8 mouse cellular contexts compared by ENCODE assay signal in the genomic region with DNA sequence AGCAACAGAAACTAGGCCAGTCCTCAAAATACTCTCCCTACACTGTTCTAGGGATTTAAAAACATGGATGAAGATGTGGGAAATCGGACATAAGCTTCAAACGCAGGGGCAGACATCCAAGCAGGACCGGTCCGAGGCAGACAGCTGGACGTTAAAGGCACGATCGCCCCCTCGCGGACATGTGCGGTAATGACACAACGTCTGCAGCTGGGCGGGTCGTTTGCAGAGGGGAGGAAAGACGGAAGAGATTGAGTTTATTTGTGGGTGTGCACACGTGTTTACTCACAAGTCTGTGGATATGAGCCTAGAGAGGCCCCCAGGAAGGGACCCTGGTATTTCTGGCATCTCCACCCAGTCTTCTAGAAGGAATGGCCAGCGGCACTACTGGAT. TPM values are rescaled to one million over a fixed set of nuclear protein-coding genes. Genes with fewer than 3 reads are reported as not detected.
DNase-seq lines count a peak whose midpoint lies in the region; ATAC-seq lines count a peak whose summit lies in the region.

No protein-coding gene starts in this region.

- 0 out of 2 replicates have a peak, but pooled peaks cover 2% of the 10 kb centered on the region for H3K4me1 ChIP-seq in embryonic facial prominence, embryonic 10.5 days
- no peaks in the 10 kb centered on the region for H3K4me1 ChIP-seq in limb, embryonic 13.5 days
- H3K4me1 ChIP-seq in midbrain, embryonic 15.5 days, result peaks cover 2% of the 10 kb centered on the region; the same call in 1 of the 2 replicates

- H3K36me3 ChIP-seq in embryonic facial prominence, embryonic 10.5 days (replicated peaks), result no peaks in the 10 kb centered on the region
- H3K36me3 ChIP-seq in limb, embryonic 13.5 days, result no peaks in the 10 kb centered on the region
- H3K36me3 ChIP-seq in midbrain, embryonic 15.5 days (replicated peaks), result no peaks in the 10 kb centered on the region

- WGBS in embryonic facial prominence, embryonic 10.5 days, result 7% methylated on average over 16 of the region's 16 CpGs
- WGBS in limb, embryonic 13.5 days, result 7% methylated on average over 16 of the region's 16 CpGs
- 7% methylated on average over 16 of the region's 16 CpGs for WGBS in midbrain, embryonic 15.5 days

- no peak overlapping the region for H3K27ac ChIP-seq in embryonic facial prominence, embryonic 10.5 days (replicated peaks)
- no peak overlapping the region for H3K27ac ChIP-seq in limb, embryonic 13.5 days
- no peak overlapping the region for H3K27ac ChIP-seq in midbrain, embryonic 15.5 days

- no peaks in the 10 kb centered on the region for H3K9me3 ChIP-seq in embryonic facial prominence, embryonic 10.5 days
- no peaks in the 10 kb centered on the region for H3K9me3 ChIP-seq in limb, embryonic 13.5 days
- H3K9me3 ChIP-seq in midbrain, embryonic 15.5 days, result no peaks in the 10 kb centered on the region

- peak; percentile 80 for DNase-seq in 3134 (ENCODE audit: extremely low read depth, insufficient read length, low spot score)
- DNase-seq in adrenal gland, postnatal 10 days, result peak; percentile 92
- peak; percentile 89 for DNase-seq in embryonic facial prominence, embryonic 10.5 days (ENCODE audit: low spot score)
- peak; percentile 79 to 94 for DNase-seq in heart, adult 18-20 months
- DNase-seq in kidney, adult 8-10 months, result peak; percentile 64 to 86
- DNase-seq in spleen, adult 18-20 months, result peak; percentile 71 to 91

- H3K9ac ChIP-seq in limb, embryonic 13.5 days, result no peak overlapping the region
- no peak overlapping the region for H3K9ac ChIP-seq in midbrain, embryonic 15.5 days

- ATAC-seq in limb, embryonic 13.5 days (ENCODE audit: low FRiP score, low read depth), result peak; percentile 28; the same call in 1 of the 2 replicates
- ATAC-seq in midbrain, embryonic 15.5 days (replicated peaks), result peak; percentile 65

- H3K4me2 ChIP-seq in limb, embryonic 13.5 days (replicated peaks), result no peak overlapping the region
- peak overlapping the region; percentile 22; the same call in 1 of the 2 replicates for H3K4me2 ChIP-seq in midbrain, embryonic 15.5 days

- no peak overlapping the region for H3K4me3 ChIP-seq in embryonic facial prominence, embryonic 10.5 days
- H3K4me3 ChIP-seq in limb, embryonic 13.5 days, result no peak overlapping the region
- no peak overlapping the region for H3K4me3 ChIP-seq in midbrain, embryonic 15.5 days

- H3K27me3 ChIP-seq in embryonic facial prominence, embryonic 10.5 days (replicated peaks; ENCODE audit: low read depth, poor library complexity, severe bottlenecking), result 0 out of 2 replicates have a peak, but pooled peaks cover 6% of the 10 kb centered on the region
- no peaks in the 10 kb centered on the region for H3K27me3 ChIP-seq in limb, embryonic 13.5 days
- H3K27me3 ChIP-seq in midbrain, embryonic 15.5 days (replicated peaks), result no peaks in the 10 kb centered on the region

RNA-seq across cellular contexts. Expression of a gene that starts 23.7 kb away (rescaled TPM):
- 1 to 10 TPM; 5.7 to 6.7 TPM for total RNA-seq in adrenal gland, postnatal 10 days (2021)
- 1.4 and 1.9 TPM in 2 replicates for polyA plus RNA-seq in embryonic facial prominence, embryonic 10.5 days (2016; fragmentation: Nextera tagmentation; extraction: Ambion mirVana)
- total RNA-seq in heart, adult 18-20 months (2021), result 10 to 100 TPM in 1 of 2 experiments, 1 to 10 TPM in 1; 5.9 to 10.0 TPM
- polyA plus RNA-seq in limb, embryonic 13.5 days (2015; fragmentation: Nextera tagmentation; extraction: Ambion mirVana), result 6.1 and 6.4 TPM in 2 replicates
- polyA plus RNA-seq in midbrain, embryonic 15.5 days (2015; fragmentation: Nextera tagmentation; extraction: Ambion mirVana), result 3.9 and 4.5 TPM in 2 replicates

RNA-seq across cellular contexts. Expression of a gene that starts 55.9 kb away (rescaled TPM):
- total RNA-seq in adrenal gland, postnatal 10 days (2021), result 1 to 10 TPM; 4.4 to 4.8 TPM
- 1.4 and 1.6 TPM in 2 replicates for polyA plus RNA-seq in embryonic facial prominence, embryonic 10.5 days (2016; fragmentation: Nextera tagmentation; extraction: Ambion mirVana)
- 1 to 10 TPM; 1.6 to 3.3 TPM for total RNA-seq in heart, adult 18-20 months (2021)
- 2.1 and 2.7 TPM in 2 replicates for polyA plus RNA-seq in limb, embryonic 13.5 days (2015; fragmentation: Nextera tagmentation; extraction: Ambion mirVana)
- 1.5 and 1.6 TPM in 2 replicates for polyA plus RNA-seq in midbrain, embryonic 15.5 days (2015; fragmentation: Nextera tagmentation; extraction: Ambion mirVana)
